Mouse (Mus musculus) lung, postnatal 10 days (tissue): ENCODE measurements at regions not wholly inside any gene's neighbourhood (a gene's known extent, or its start where the extent isn't known, plus 50 kb on each side); places are given as distances from the start of the nearest gene placed in this dataset.

Experiments used
- DNase-seq: peaks from one replicate; pipeline ENCODE4 v3.0.0; 2021

- DNase-seq = no peak
Measured at GRCm38 (mm10) chr5:118316310-118317017, 71.4 kb downstream of the 2410131K14Rik start.

- DNase-seq = no peak
Measured at GRCm38 (mm10) chr5:118318073-118318472, 73.0 kb downstream of the 2410131K14Rik start.

GRCm38 (mm10) chr5:118318883-118319282 is 73.9 kb downstream of the 2410131K14Rik start:
- DNase-seq = no peak

- DNase-seq = no peak
Measured at GRCm38 (mm10) chr5:118321719-118322455, 76.9 kb downstream of the 2410131K14Rik start.

GRCm38 (mm10) chr5:118323151-118323550 is 78.1 kb downstream of the 2410131K14Rik start:
- no peak for DNase-seq

- DNase-seq = peak; percentile 22
Measured at GRCm38 (mm10) chr5:118326837-118327541, 82.0 kb downstream of the 2410131K14Rik start.

GRCm38 (mm10) chr5:118327961-118328712 is 83.1 kb downstream of the 2410131K14Rik start:
- peak; percentile 66 for DNase-seq

GRCm38 (mm10) chr5:118329143-118329542 is 84.1 kb downstream of the 2410131K14Rik start:
- DNase-seq = no peak

GRCm38 (mm10) chr5:118331286-118331607 is 86.2 kb downstream of the 2410131K14Rik start:
- no peak for DNase-seq

- peak; percentile 91 for DNase-seq
Measured at GRCm38 (mm10) chr5:118331608-118332394, 86.8 kb downstream of the 2410131K14Rik start.

- peak; percentile 36 for DNase-seq
Measured at GRCm38 (mm10) chr5:118334054-118334453, 89.0 kb downstream of the 2410131K14Rik start.

GRCm38 (mm10) chr5:118338186-118338585 is 93.2 kb downstream of the 2410131K14Rik start:
- DNase-seq = no peak

GRCm38 (mm10) chr5:118339676-118340661 is 94.9 kb downstream of the 2410131K14Rik start:
- DNase-seq = peak; percentile 83

GRCm38 (mm10) chr5:118343444-118344320 is 98.7 kb downstream of the 2410131K14Rik start:
- DNase-seq = no peak

GRCm38 (mm10) chr5:118345226-118345625 is 100.2 kb downstream of the 2410131K14Rik start:
- DNase-seq = no peak

- DNase-seq = no peak
Measured at GRCm38 (mm10) chr5:118349057-118349456, 104.0 kb downstream of the 2410131K14Rik start.

GRCm38 (mm10) chr5:118351301-118351700 is 106.3 kb downstream of the 2410131K14Rik start:
- DNase-seq = no peak

- DNase-seq = no peak
Measured at GRCm38 (mm10) chr5:118352142-118352541, 107.1 kb downstream of the 2410131K14Rik start.

- DNase-seq = no peak
Measured at GRCm38 (mm10) chr5:118353061-118353460, 108.0 kb downstream of the 2410131K14Rik start.

- DNase-seq = no peak
Measured at GRCm38 (mm10) chr5:118353689-118354088, 108.7 kb downstream of the 2410131K14Rik start.
